Mouse (Mus musculus) forebrain, embryonic 14.5 days (tissue): ENCODE data around the gene D630023F18Rik. TPM values are rescaled to one million over a fixed set of nuclear protein-coding genes. Genes with fewer than 3 reads are reported as not detected.

Experiments
- ATAC-seq: fragments of 200-750 bp; cut with Nextera tagmentation; 2 replicates; pipeline ENCODE4 v1.8.0; 2017; ENCODE audit warnings: mild to moderate bottlenecking, moderate library complexity
- DNase-seq: peaks from one replicate; pipeline ENCODE4 v3.0.0-alpha.2; 2015; ENCODE audit warnings: low spot score
- H3K27ac ChIP-seq: fragments of 300-500 bp; sonication (generic); 2 replicates; pipeline ENCODE4 v1.5.1; 2014; ENCODE audit warnings: low read depth, mild to moderate bottlenecking, control low read depth, low read length, moderate library complexity
- H3K27me3 ChIP-seq: fragments of 300-500 bp; sonication (generic); replicated peaks from 2 replicates; pipeline ENCODE4 v1.6.1; 2014; ENCODE audit warnings: low read length, control low read depth, mixed read lengths; ENCODE audit not compliant: control insufficient read depth, insufficient read depth
- H3K36me3 ChIP-seq: fragments of 300-500 bp; sonication (generic); 2 replicates; pipeline ENCODE4 v1.6.1; 2014; ENCODE audit warnings: low read length, control low read depth; ENCODE audit not compliant: control insufficient read depth, insufficient read depth
- H3K4me1 ChIP-seq: fragments of 300-500 bp; sonication (generic); 2 replicates; pipeline ENCODE4 v1.6.1; 2014; ENCODE audit warnings: antibody characterized with exemption, low read length, control low read depth; ENCODE audit not compliant: control insufficient read depth, insufficient read depth
- H3K4me2 ChIP-seq: fragments of 300-500 bp; sonication (generic); 2 replicates; pipeline ENCODE4 v1.6.1; 2014; ENCODE audit warnings: mild to moderate bottlenecking, control low read depth, low read length
- H3K4me3 ChIP-seq: fragments of 300-500 bp; sonication (generic); 2 replicates; pipeline ENCODE4 v1.5.1; 2014; ENCODE audit warnings: low read depth, low read length, control low read depth
- H3K9ac ChIP-seq: fragments of 300-500 bp; sonication (generic); 2 replicates; pipeline ENCODE4 v1.6.1; 2014; ENCODE audit warnings: mild to moderate bottlenecking, low read length, control low read depth, moderate library complexity
- H3K9me3 ChIP-seq: fragments of 300-500 bp; sonication (generic); replicated peaks from 2 replicates; pipeline ENCODE4 v1.6.1; 2016; ENCODE audit warnings: low read length, control low read depth, mixed read lengths; ENCODE audit not compliant: control insufficient read depth
- WGBS: fragments of 180-500 bp; shearing (Covaris S2); extraction: QIAGEN DNeasy Blood & Tissue Kit; methylation state at CpG from one replicate; pipeline ENCODE4 v1.1.7; 2014; 5-methylcytosine and 5-hydroxymethylcytosine counted together
- polyA plus RNA-seq: library from polyadenylated mRNA; unstranded; fragments of >200 nt; fragmentation: Nextera tagmentation; extraction: Ambion mirVana; gene quantifications from 2 replicates; pipeline ENCODE4 v1.2.1, GENCODE M21; 2014

D630023F18Rik gene
- polyA plus RNA-seq, 1 experiment from 2014 or later = 0.79 TPM

DNA sequence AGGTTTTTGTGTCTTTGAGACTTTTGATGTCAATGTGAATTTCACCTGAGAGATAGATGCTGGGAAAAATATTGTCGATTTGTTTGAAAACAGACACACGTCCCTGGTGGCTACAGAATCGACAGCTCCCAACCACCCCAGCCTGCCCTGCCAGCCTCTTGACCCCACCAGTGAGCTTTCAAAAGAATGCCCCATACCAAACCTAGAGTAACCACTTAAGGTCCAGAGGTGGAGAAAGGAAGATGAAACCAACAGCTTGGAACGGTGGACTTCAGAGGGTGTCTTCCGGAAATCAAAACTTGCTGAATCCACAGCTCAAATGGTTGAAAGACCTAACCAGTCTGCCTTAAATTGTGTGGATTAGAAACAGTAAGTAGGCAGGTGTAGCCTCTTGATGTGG lies 24.3 kb upstream of the D630023F18Rik start:
- H3K9ac ChIP-seq = no peak overlapping the region
- 95% methylated on average over 5 of the region's 5 CpGs for WGBS
- ATAC-seq (no peak), DNase-seq (no peak)
- no peak overlapping the region for H3K4me2 ChIP-seq
- no peaks in the 10 kb centered on the region for H3K27me3 ChIP-seq
- H3K4me3 ChIP-seq = no peak overlapping the region
- no peaks in the 10 kb centered on the region for H3K36me3 ChIP-seq
- H3K27ac ChIP-seq = no peak overlapping the region
- no peaks in the 10 kb centered on the region for H3K9me3 ChIP-seq
- no peaks in the 10 kb centered on the region for H3K4me1 ChIP-seq

DNA sequence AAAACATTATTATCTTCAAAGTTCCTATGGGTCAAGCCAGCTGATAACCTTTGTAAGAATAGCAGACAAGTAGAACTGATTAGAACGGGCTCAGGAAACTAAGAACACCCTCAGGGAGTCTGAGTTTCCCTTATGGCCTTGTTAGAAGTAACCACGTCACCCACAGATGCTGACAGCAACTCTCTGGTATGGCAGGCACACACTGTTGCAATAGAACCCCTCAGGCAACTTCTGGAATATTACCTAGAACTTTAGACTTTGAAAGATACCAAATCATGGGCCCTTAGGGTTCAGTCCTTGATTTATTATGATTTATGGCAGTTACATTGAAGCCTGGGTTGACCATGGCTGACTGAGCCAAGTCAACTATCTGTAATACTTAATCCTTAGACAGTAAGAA lies 23.6 kb upstream of the D630023F18Rik start:
- no peak overlapping the region for H3K9ac ChIP-seq
- no peaks in the 10 kb centered on the region for H3K27me3 ChIP-seq
- H3K9me3 ChIP-seq = no peaks in the 10 kb centered on the region
- no peaks in the 10 kb centered on the region for H3K4me1 ChIP-seq
- H3K4me3 ChIP-seq = no peak overlapping the region
- H3K27ac ChIP-seq = no peak overlapping the region
- DNase-seq (no peak), ATAC-seq (no peak)
- 75% methylated on average over 2 of the region's 2 CpGs for WGBS
- no peak overlapping the region for H3K4me2 ChIP-seq
- H3K36me3 ChIP-seq = no peaks in the 10 kb centered on the region

DNA sequence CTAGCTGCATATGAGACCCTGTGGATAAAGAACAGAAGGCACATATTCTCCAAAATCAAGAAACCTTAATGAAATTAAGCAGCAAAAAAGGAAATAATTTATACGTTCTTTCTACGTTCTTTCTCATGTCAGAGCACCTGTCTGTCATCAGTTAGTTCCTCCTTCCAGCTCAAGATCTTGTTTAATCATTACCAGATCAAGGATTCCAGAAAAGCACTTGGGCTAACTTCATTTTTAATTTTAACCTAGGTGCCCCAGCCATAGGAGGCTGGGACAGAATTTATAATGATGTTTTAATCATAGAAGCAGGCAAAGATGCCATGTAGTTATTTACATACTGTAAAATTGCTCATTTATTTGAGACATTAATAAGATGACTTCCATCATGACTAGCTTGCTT lies 21.8 kb upstream of the D630023F18Rik start:
- 90% methylated on average over 2 of the region's 2 CpGs for WGBS
- ATAC-seq (no peak), DNase-seq (no peak)
- Histone ChIP-seq H3K27ac (no peak overlapping the region), H3K27me3 (no peaks in the 10 kb centered on the region), H3K9me3 (no peaks in the 10 kb centered on the region), H3K4me2 (no peak overlapping the region), H3K36me3 (no peaks in the 10 kb centered on the region), H3K4me3 (no peak overlapping the region), H3K4me1 (no peaks in the 10 kb centered on the region), H3K9ac (no peak overlapping the region)

DNA sequence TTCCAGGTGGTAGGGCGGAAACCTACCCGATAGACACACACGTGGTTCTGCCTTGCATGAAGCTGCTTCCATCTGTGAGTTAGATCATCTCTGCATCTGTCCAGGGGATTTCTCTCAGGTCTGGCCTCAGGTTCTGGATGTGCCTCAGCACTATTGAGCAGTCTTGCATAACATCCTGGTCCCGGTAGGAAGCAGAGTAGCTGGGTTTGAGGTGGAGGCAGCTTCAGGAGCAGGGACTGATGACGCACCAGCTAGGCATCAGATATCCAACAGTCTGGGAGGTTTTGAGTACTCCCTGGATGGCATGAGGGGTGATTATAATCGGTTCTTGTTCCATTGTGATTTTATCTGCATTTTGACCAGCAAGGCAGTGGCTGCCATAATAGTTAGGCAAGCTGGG lies 14.5 kb upstream of the D630023F18Rik start:
- ATAC-seq = no peak
- no peaks in the 10 kb centered on the region for H3K4me1 ChIP-seq
- WGBS = 86% methylated on average over 6 of the region's 6 CpGs
- H3K27me3 ChIP-seq = no peaks in the 10 kb centered on the region
- DNase-seq = no peak
- H3K9ac ChIP-seq = no peak overlapping the region
- no peak overlapping the region for H3K4me2 ChIP-seq
- no peaks in the 10 kb centered on the region for H3K36me3 ChIP-seq
- no peak overlapping the region for H3K27ac ChIP-seq
- H3K9me3 ChIP-seq = no peaks in the 10 kb centered on the region
- H3K4me3 ChIP-seq = no peak overlapping the region

DNA sequence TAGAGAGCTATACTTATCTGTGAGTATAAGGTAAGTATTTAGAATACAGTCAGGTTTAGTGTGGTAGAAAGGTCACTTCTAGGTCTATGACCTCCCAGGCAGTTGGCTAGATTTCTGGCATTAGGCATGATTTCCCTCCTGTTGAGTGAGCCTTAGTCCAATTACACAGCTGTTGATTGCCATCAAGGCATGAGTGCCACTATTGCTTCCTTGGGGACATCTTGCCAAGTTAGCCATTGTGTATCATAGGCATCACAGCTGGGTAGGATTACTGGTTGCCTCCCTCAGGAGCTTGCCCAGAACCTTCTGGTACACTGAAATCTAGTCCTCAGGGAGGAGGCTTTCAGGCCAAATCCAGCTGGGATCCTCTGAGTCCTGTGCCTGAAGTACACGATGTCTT lies 9.8 kb upstream of the D630023F18Rik start:
- 85% methylated on average over 1 of the region's 1 CpGs for WGBS
- no peaks in the 10 kb centered on the region for H3K36me3 ChIP-seq
- no peak overlapping the region for H3K27ac ChIP-seq
- H3K9me3 ChIP-seq = no peaks in the 10 kb centered on the region
- no peaks in the 10 kb centered on the region for H3K4me1 ChIP-seq
- ATAC-seq (no peak), DNase-seq (no peak)
- H3K4me3 ChIP-seq = no peak overlapping the region
- H3K4me2 ChIP-seq = no peak overlapping the region
- no peaks in the 10 kb centered on the region for H3K27me3 ChIP-seq
- no peak overlapping the region for H3K9ac ChIP-seq

DNA sequence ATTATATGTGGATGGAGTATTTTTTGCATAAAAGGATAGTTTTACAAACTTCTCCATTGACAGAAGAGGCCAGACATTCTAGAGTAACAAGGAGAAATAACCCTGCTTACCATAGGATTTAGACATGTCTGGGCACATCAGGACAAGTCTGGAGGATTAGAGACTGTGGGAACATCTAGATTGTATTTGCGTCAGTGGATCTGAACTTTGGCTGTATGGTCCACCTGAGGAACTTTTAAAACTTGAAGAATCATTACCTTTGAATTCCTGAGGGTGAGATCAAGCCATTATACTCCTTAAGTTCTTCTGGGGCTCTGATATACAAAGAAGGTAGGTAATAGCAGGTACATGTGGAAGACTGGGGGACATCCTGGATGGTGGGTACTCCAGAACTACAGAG lies 8.7 kb upstream of the D630023F18Rik start:
- Histone ChIP-seq H3K36me3 (no peaks in the 10 kb centered on the region), H3K9ac (no peak overlapping the region), H3K27ac (no peak overlapping the region), H3K27me3 (no peaks in the 10 kb centered on the region), H3K4me1 (no peaks in the 10 kb centered on the region), H3K4me2 (no peak overlapping the region), H3K4me3 (no peak overlapping the region), H3K9me3 (no peaks in the 10 kb centered on the region)
- 97% methylated on average over 1 of the region's 1 CpGs for WGBS
- no peak for ATAC-seq
- DNase-seq = no peak

DNA sequence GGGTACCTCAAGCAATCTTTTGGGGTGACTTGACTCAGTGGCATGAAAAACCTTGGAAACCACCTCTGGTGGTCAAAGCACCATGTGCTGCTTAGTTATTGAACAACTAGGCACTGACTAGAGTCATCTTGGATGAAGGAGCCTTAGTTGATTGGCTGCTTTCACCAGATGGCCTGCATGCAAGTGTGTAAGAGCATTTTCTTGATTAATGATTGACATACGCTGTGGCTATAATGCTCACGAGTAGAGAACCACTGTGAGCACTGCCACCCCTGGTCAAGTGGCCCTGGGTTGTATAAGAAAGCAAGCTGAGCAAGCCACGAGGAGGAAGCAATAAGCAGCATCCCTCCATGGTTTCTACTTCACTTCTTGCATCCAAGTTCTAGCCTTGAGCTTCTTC lies 7.2 kb upstream of the D630023F18Rik start:
- DNase-seq (no peak), ATAC-seq (no peak)
- Histone ChIP-seq H3K27me3 (no peaks in the 10 kb centered on the region), H3K4me1 (no peaks in the 10 kb centered on the region), H3K9me3 (no peaks in the 10 kb centered on the region), H3K4me2 (no peak overlapping the region), H3K27ac (no peak overlapping the region), H3K9ac (no peak overlapping the region), H3K36me3 (no peaks in the 10 kb centered on the region), H3K4me3 (no peak overlapping the region)
- 80% methylated on average over 3 of the region's 3 CpGs for WGBS

DNA sequence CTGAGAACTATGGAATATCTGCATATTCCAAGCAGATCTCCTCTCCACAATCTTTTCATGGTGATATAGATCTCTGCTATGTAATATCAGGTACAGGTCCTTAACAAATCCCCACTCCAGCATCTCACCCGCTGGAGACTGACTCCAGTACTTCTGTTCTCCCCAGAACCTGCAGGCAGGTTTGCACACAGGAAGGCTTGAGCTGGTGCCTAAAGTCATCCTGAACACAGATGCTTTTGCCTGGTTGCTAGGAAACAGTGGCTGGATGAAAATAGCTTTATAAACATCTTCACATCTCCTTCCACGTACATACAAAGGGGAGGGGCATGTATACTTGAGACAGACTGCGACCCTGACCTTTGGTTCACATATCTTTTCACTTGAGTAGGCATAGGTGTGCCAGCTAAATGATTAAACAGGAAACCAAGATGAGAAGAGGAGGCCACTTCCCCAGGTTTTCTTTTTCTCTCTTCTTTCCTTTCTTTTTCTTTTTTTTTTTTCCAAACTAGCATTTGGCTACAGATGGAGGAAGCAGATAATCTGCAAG lies 6.7 kb upstream of the D630023F18Rik start:
- H3K9me3 ChIP-seq = no peaks in the 10 kb centered on the region
- WGBS = 83% methylated on average over 3 of the region's 3 CpGs
- DNase-seq (no peak), ATAC-seq (no peak)
- no peaks in the 10 kb centered on the region for H3K36me3 ChIP-seq
- no peak overlapping the region for H3K4me2 ChIP-seq
- no peak overlapping the region for H3K27ac ChIP-seq
- no peak overlapping the region for H3K9ac ChIP-seq
- no peak overlapping the region for H3K4me3 ChIP-seq
- H3K27me3 ChIP-seq = no peaks in the 10 kb centered on the region
- H3K4me1 ChIP-seq = no peaks in the 10 kb centered on the region

DNA sequence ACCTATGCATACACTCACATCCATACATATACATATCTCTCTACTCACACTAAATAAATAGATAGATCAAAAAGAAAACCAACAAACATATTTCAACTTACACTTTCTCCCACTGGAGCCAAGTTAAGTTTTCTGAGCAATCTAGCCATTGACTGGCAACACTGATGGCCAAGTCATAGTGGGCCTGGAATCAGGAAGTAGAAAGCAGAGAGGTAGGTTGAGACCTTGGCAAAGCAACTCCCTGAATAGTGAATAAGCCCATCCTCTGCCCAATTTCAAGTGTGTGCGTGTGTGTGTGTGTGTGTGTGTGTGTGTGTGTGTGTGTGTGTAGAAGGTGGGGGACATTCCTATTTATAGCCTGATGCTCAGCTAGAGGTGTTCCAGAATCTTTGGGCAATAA lies 3.6 kb downstream of the D630023F18Rik start, which contains the start of gene Gm28845:
Gm28845 (minus strand) TSS at position 121 of the 400 bp plus-strand sequence.
- H3K4me1 ChIP-seq = no peaks in the 10 kb centered on the region
- ATAC-seq (no peak), DNase-seq (no peak)
- H3K27ac ChIP-seq = no peak within 1 kb of the TSS
- no peaks in the 10 kb centered on the region for H3K27me3 ChIP-seq
- no peak within 1 kb of the TSS for H3K4me2 ChIP-seq
- H3K36me3 ChIP-seq = no peaks in the 10 kb centered on the region
- H3K4me3 ChIP-seq = no peak within 1 kb of the TSS
- WGBS = 92% methylated on average over 1 of the region's 1 CpGs
- H3K9me3 ChIP-seq = no peaks in the 10 kb centered on the region
- H3K9ac ChIP-seq = no peak within 1 kb of the TSS
